Mouse (Mus musculus) lung, postnatal 0 days (tissue): ENCODE results near the gene Olfr205.

Source experiments
- CTCF ChIP-seq: IDR thresholded peaks from 2 replicates; pipeline ENCODE4 v1.5.1; 2016; ENCODE audit warnings: antibody characterized with exemption, mild to moderate bottlenecking
- EP300 ChIP-seq: IDR thresholded peaks from 2 replicates; pipeline ENCODE4 v1.6.1; 2016; ENCODE audit warnings: antibody characterized with exemption, mild to moderate bottlenecking, control low read depth

DNA sequence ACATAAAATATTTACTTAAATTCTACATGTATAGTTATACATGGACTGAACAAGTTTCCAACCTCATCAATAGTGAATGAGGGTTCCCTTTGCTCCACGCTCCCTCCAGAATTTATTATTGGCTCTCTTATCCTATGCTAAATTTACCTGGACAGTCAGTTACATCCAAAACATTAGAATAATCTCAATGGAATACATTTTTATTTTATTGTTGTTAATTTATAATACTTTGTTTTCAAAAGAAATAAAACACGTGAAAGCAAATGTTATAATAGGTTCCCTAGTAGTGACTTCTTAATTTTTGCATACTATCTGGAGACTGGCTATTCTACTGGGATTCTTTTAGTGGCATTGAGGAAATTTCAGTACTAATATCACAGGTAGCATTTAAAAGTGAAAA, 32.4 kb downstream of the Olfr205 start, which contains the start of gene Olfr203:
- TF ChIP-seq CTCF (no peak), EP300 (no peak)
